Mouse (Mus musculus) thymus, postnatal 4 days (tissue): ENCODE measurements around the gene Plin3.

Source experiments
- DNase-seq: peaks from one replicate; pipeline ENCODE4 v3.0.0; 2021

The Plin3 gene

GRCm38 (mm10) chr17:56292531-56293222 is at the start of gene Plin3:
Plin3 (minus strand) TSS chr17:56292873.
- peak; percentile 67 for DNase-seq

GRCm38 (mm10) chr17:56340717-56341116 is 48.0 kb upstream of the Plin3 start:
- no peak for DNase-seq

GRCm38 (mm10) chr17:56338909-56339308 is 46.2 kb upstream of the Plin3 start:
- peak; percentile 87 for DNase-seq

GRCm38 (mm10) chr17:56337791-56338190 is 45.1 kb upstream of the Plin3 start:
- DNase-seq = no peak

- DNase-seq = peak; percentile 78
These were observed 44.5 kb upstream of the Plin3 start for GRCm38 (mm10) chr17:56337190-56337589.

- DNase-seq = peak; percentile 67
These were observed 40.3 kb upstream of the Plin3 start for GRCm38 (mm10) chr17:56332987-56333386.

GRCm38 (mm10) chr17:56331256-56331655 is 38.6 kb upstream of the Plin3 start:
- DNase-seq = no peak

GRCm38 (mm10) chr17:56330345-56330744 is 37.7 kb upstream of the Plin3 start:
- DNase-seq = peak; percentile 66

GRCm38 (mm10) chr17:56329267-56329666 is 36.6 kb upstream of the Plin3 start:
- DNase-seq = no peak

- peak; percentile 20 for DNase-seq
These were observed 33.8 kb upstream of the Plin3 start for GRCm38 (mm10) chr17:56326153-56327147.

- DNase-seq = peak; percentile 99
These were observed 32.9 kb upstream of the Plin3 start, which contains the start of gene Kdm4b for GRCm38 (mm10) chr17:56325450-56326152. Kdm4b (plus strand) TSS chr17:56326062.

- no peak for DNase-seq
These were observed 31.7 kb upstream of the Plin3 start for GRCm38 (mm10) chr17:56324419-56324818.

GRCm38 (mm10) chr17:56309191-56309945 is 16.7 kb upstream of the Plin3 start:
- no peak for DNase-seq

GRCm38 (mm10) chr17:56308088-56308487 is 15.4 kb upstream of the Plin3 start:
- DNase-seq = peak; percentile 12

- peak; percentile 71 for DNase-seq
These were observed 13.2 kb upstream of the Plin3 start for GRCm38 (mm10) chr17:56305826-56306225.

GRCm38 (mm10) chr17:56305156-56305555 is 12.5 kb upstream of the Plin3 start:
- peak; percentile 56 for DNase-seq

GRCm38 (mm10) chr17:56304718-56305117 is 12.0 kb upstream of the Plin3 start:
- DNase-seq = no peak

- DNase-seq = peak; percentile 98
These were observed 11.3 kb upstream of the Plin3 start for GRCm38 (mm10) chr17:56303847-56304586.

- DNase-seq = peak; percentile 84
These were observed 10.6 kb upstream of the Plin3 start, which contains the start of gene Uhrf1 for GRCm38 (mm10) chr17:56303160-56303846. Uhrf1 (plus strand) TSS chr17:56303321.

GRCm38 (mm10) chr17:56302363-56302996 is 9.8 kb upstream of the Plin3 start:
- peak; percentile 47 for DNase-seq
